Comparison of ENCODE assay signal across 9 mouse cellular contexts in the genomic region with DNA sequence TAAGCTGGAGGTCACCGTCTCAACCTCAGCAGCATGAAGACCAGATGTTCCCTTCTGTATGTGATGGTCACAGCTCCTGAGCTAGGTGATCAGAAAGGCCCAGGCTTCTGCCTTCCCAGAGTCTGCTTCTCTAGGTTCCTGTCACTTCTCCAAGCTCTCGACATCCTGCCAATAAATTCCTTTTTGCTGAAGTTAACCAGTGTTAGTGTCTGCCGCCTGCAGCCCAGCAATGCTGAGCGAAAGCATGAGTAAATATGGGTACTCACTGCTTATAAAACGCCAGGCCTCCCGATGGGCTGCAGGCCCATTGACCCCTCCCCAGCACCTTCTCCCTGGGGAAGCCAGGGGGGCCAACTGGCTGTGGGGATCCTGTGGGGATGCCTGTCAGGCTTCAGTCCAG.
DNase-seq lines count a peak whose midpoint lies in the region; ATAC-seq and TF ChIP-seq lines count a peak whose summit lies in the region.
"Had no signal": no experiment of that assay in that cellular context is flagged by ENCODE, and none has a peak within 500 bp of the region (broad histone marks: within the 10 kb centered on the region; RNA-seq: fewer than 3 reads in every experiment).

No protein-coding gene starts in this region.

- H3K27ac ChIP-seq in heart, postnatal 0 days (ENCODE audit: low read depth) = peak overlapping the region; percentile 40

- H3K9me3 ChIP-seq in heart, postnatal 0 days (replicated peaks; ENCODE audit: control insufficient read depth, low read length) = no peaks in the 10 kb centered on the region

- no peak for TF ChIP-seq EP300 in heart, postnatal 0 days (IDR thresholded peaks at IDR 0.05; ENCODE audit: low read depth)

- H3K36me3 ChIP-seq in heart, postnatal 0 days (replicated peaks; ENCODE audit: control insufficient read depth, insufficient read depth, low read length) = no peaks in the 10 kb centered on the region

- no peak overlapping the region for H3K9ac ChIP-seq in heart, postnatal 0 days (replicated peaks; ENCODE audit: low read depth, low read length)

- no peak overlapping the region for H3K4me2 ChIP-seq in heart, postnatal 0 days (ENCODE audit: low read depth, low read length)

- no peak overlapping the region for H3K4me3 ChIP-seq in heart, postnatal 0 days (ENCODE audit: low read depth, low read length)

- no peaks in the 10 kb centered on the region for H3K27me3 ChIP-seq in heart, postnatal 0 days (ENCODE audit: control insufficient read depth, insufficient read depth, low read length)

- DNase-seq in cerebellum, adult 11-12 months = peak; percentile 41
- no peak for DNase-seq in cerebellum, postnatal 4 days (ENCODE audit: low spot score in 2 of 2)
- DNase-seq in right cerebral cortex, postnatal 10 days (ENCODE audit: low spot score in 2 of 2) = peak; percentile 47 to 51
- DNase-seq in right cerebral cortex, postnatal 25 days = no peak
- no peak for DNase-seq in heart, postnatal 0 days (ENCODE audit: low spot score)
- peak; percentile 30 for DNase-seq in yolk sac, embryonic 10.5 days (ENCODE audit: low spot score)
- DNase-seq in left cerebral cortex, adult 8-10 months (ENCODE audit: low spot score in 2 of 2) = no peak
- no peak for DNase-seq in frontal cortex, postnatal 25 days (ENCODE audit: low spot score in 2 of 2)
- DNase-seq: liver had no signal

- ATAC-seq in heart, postnatal 0 days (ENCODE audit: insufficient read depth, low read depth) = no peak

- no peaks in the 10 kb centered on the region for H3K4me1 ChIP-seq in heart, postnatal 0 days (ENCODE audit: control insufficient read depth, insufficient read depth)

- 41% methylated on average over 6 of the region's 6 CpGs for WGBS in heart, postnatal 0 days

- no peak for TF ChIP-seq CTCF in heart, postnatal 0 days (IDR thresholded peaks at IDR 0.05; ENCODE audit: low read depth)

Comparison
In these comparisons a context has a peak if more than half of its experiments do, and no peak if none do; other contexts are left out.
1. DNase-seq: peak in cerebellum, adult 11-12 months (single experiment), right cerebral cortex, postnatal 10 days (2 of 2) and yolk sac, embryonic 10.5 days (single experiment); none in cerebellum, postnatal 4 days (0 of 2), right cerebral cortex, postnatal 25 days (single experiment), heart, postnatal 0 days (single experiment), left cerebral cortex, adult 8-10 months (0 of 2) and frontal cortex, postnatal 25 days (0 of 2).